Mouse (Mus musculus) spleen, adult 2 months (tissue): ENCODE results near the gene Prss33.

Experiments used
- CTCF ChIP-seq: fragments of 200-500 bp; IDR thresholded peaks from 2 replicates; pipeline ENCODE4 v1.5.1; 2011; ENCODE audit warnings: mild to moderate bottlenecking, inconsistent platforms; ENCODE audit not compliant: insufficient read depth, insufficient read length, insufficient replicate concordance; ENCODE audit errors: extremely low read depth
- POLR2A ChIP-seq: fragments of 200-500 bp; IDR thresholded peaks from 2 replicates; pipeline ENCODE4 v1.6.1; 2011; ENCODE audit warnings: low read depth, low read length, inconsistent platforms

GRCm38 (mm10) chr17:23841145-23841544, 5.3 kb upstream of the Prss33 start:
- TF ChIP-seq POLR2A (no peak), CTCF (0 out of 2 replicates have a peak, but pooled peaks have one; percentile 11)
